Mouse (Mus musculus) lung, adult 18-20 months (tissue): Measurements from ENCODE around the gene Xrcc2.
A peak's percentile ranks its signal among the peaks of the same experiment; 100 is the strongest.
"Not testable (repeated sequence)": the region's sequence is repeated elsewhere in the genome, so short reads cannot be mapped to it uniquely, and the experiment has no call there.

Experiments
- DNase-seq, 2 experiments: peaks; one replicate each; pipeline ENCODE4 v3.0.0; 2022; ENCODE audit warnings: mixed read lengths in 2 of 2

Xrcc2 gene

GRCm38 (mm10) chr5:25705567-25706349 is at the start of gene Xrcc2:
Gene Xrcc2, minus strand, starts transcription at chr5:25705825.
- DNase-seq = peak; percentile 94 to 95

GRCm38 (mm10) chr5:25754236-25754766 is 48.7 kb upstream of the Xrcc2 start:
- peak; percentile 16 to 24 for DNase-seq

- no peak for DNase-seq
These were observed 48.1 kb upstream of the Xrcc2 start for GRCm38 (mm10) chr5:25753556-25754235.

DNA sequence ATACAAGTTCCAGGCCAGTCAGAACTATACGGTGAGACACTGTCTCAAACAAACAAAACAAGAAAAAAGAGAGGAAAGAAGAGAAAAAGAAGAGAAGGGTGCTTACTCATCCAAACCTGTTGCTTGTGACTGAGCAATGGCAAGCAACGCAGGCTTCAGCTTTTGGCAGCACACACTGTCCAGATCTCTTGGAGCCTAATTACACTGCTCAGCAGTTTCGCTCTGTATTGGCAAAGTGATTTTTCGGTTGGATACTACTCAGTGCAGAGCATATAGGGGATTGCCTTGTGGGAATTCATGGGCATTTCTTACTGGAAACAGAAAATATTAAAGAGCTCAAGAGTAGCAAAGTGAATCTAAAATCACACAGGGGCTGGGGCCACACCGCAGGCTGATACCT is 47.2 kb upstream of the Xrcc2 start:
- DNase-seq = peak; percentile 9 to 18

- peak in 1 of 2 experiments; percentile 5 for DNase-seq
These were observed 45.9 kb upstream of the Xrcc2 start for GRCm38 (mm10) chr5:25751552-25751951.

DNA sequence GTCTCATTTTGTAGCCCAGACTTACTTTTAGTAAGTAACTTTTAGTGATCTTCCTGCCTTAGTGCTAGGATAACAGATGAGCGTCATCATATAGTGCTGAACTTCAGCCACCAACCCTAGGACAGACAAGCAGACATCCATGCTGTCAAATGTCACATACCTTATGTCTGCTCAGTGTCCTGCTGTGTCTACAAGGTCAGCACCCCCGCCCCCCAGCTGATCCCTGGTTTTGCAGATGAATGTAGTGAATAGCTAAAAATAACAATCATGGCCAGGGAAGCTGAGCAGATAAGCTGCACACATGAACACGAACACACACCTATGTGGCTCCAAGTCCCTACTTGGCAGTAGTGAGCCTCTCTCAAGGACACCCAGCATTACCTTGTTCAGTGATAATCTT is 43.0 kb upstream of the Xrcc2 start:
- DNase-seq = no peak

DNA sequence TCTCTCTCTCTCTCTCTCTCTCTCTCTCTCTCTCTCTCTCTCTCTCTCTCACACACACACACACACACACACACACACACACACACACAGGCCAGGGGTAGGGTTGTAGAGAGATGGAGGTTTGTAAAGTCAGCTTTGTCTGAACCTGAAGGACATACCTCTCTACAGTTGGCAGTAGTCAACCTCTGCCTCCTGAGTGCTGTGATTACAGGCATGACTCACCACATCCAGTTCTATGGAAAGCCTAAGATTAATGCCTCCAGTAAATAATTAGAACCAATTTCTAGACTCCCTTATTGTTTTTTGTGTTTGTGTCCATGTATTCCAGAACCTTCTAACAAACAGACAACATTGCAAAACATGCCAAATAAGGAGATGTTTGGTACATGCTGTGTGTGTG is 42.3 kb upstream of the Xrcc2 start:
- DNase-seq = no peak

DNA sequence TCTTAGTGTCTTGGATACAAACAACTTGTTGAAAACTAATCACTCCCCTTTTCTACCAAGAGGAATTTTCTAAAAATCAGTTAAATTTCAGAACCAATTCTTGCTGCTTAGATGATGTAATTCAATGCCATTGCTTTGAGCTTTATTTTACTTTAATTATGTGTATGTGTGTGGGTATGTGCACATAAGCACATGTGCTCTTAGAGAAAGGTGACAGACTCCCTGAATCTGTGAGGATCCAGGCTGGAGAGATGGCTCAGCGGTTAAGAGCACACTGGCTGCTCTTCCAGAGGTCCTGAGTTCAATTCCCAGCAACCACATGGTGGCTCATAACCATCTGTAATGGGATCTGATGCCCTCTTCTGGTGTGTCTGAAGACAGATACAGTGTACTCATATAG is 33.3 kb upstream of the Xrcc2 start:
- DNase-seq = not testable (repeated sequence)

GRCm38 (mm10) chr5:25738448-25738847 is 32.8 kb upstream of the Xrcc2 start:
- no peak for DNase-seq

DNA sequence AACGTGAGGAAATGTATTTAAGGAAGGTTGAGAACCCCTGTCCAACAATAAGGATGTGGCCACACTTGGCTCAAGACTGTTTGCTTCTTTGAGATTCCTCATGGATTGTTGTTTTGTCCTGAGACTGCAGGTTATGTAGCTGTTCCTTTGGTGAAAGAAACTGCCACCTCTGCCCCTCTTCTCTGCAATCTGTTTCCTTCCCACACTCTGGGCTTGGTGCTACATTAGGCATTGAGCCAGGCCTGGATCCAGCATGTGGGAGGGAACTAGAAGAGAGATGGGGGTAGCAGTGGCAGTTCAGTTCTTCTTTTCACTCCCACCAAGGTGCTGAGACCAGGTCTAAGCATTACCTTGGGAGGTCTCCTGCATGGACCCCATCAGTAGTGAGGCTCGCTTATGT is 30.2 kb upstream of the Xrcc2 start:
- DNase-seq = no peak

DNA sequence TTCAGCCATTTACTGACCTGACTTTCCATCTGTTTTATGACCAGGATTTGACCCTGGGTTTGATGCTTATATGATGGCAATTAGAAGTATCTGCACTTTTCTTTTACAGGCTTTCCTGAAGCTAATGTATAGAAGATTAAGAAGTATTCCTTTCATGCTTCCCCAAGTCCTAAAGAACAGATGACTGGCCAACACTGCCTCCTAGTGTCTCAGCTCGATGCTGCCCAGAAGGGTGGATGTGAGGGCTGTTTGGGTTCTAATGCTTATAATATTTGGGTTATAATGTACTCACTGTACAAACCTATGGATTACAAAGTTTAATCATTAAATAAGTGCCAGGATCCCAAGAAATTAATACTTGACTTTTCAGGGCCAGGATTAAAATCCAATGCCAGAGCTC is 28.7 kb upstream of the Xrcc2 start:
- DNase-seq = peak; percentile 8 to 12

DNA sequence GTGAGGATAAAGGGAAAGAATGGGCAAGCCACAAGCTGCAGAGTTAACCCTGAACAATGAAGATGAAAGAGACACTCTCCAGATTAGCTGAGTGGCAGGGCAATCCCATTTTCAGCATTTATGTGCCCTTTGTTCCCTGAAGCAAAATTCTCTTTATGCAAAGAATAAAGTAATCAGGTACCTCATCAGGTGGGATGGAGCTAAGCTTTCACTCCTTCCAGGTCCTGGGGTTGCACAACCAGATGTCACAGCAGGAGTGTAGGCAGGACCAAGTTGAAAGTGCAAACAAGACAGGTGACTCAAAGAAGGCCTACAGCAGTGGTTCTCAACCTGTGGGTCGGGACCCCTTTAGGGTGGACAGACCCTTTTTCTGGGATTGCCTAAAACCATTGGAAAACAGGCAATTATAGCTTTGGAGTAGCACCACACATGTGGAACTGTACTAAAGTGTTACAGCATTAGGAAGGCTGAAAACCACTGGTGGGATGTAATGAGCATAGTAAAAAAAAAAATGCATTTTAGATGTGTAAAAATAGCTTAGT is 18.6 kb upstream of the Xrcc2 start:
- no peak for DNase-seq

- DNase-seq = no peak
These were observed 17.4 kb upstream of the Xrcc2 start for GRCm38 (mm10) chr5:25723016-25723415.

- DNase-seq = no peak
These were observed 13.8 kb upstream of the Xrcc2 start for GRCm38 (mm10) chr5:25719390-25719789.

DNA sequence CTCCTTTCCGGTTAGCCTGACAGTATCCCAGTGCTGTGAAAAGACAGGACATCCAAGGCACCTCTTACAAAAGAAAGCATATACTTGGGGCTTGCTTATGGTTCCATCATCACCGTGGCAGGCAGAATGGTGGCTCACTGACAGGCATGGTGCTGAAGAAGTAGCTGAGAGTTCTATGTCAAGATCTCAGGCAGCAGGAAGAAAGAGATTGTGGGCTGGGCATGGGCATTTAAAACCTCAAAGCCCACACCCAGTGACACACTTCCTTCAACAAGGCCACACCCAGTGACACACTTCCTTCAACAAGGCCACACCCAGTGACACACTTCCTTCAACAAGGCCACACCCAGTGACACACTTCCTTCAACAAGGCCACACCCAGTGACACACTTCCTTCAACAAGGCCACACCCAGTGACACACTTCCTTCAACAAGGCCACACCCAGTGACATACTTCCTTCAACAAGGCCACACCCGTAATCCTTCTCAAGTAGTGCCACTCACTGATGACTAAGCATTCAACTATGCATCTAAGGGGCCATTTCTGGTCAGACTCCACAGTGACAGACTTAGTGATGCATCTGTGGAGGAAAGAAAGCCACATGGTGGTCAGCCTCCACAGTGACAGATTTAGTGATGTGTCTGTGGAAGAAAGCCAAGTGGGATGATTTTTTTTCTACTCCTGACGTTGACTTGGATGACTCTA is 7.5 kb upstream of the Xrcc2 start:
- not testable (repeated sequence) for DNase-seq

DNA sequence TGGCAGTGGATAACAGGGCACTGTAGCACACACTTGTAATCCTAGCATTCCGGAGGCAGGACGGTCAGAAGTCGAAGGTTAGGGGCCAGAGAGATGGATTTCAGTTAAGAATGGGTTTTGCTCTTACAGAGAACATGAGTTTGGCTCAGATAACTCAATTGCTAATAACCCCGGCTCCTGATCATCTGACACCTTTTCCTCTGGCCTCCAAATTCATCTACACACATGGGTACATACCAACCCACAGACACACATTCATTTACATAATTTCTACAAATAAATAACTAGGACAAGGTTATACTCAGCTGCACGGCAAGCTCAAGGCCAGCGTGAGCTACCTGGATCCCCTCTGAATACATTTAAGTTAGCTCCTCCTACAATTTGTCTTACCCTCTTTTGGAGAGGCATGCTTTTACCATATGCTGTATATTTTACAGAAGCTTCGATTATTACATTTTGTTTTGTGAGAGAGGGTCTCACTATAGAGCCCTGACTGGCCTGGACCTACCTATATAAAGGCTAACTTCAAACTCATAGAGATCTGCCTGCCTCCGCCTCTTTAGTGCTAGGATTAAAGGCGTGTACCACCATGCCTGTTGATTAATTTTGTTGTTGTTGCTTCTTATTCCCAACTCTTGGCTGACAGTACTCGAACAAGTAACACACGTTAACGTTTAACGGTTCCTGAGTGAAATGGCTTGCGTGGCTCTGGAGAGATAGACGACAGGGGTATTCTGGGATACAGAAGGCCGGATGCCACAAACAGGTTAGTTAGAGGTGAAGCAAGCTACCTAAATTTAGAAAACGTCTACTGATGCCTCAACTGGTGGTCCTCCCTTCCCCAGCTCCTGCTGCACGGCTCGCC is 691 bp downstream of the Xrcc2 start:
- no peak for DNase-seq

DNA sequence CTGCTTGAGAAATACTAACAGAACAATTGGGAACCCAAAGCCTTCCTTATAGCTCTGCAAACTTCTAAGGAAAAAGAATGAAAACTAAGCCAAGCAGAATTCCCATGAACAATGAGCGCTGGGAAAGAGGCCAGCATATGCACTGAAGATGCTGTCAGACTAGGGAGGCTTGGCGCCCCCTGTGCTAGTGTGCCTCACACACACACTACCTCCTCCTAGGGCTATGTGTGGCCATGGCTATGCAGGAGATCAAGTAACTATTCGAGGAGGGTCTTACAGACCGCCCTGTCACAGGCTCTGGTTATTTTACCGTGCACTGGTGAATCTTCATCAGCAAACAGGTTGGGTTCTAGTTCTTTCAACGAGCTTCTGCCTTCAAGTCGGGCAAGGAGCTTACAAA is 7.7 kb downstream of the Xrcc2 start:
- DNase-seq = no peak

- no peak for DNase-seq
These were observed 9.4 kb downstream of the Xrcc2 start for GRCm38 (mm10) chr5:25696256-25696655.

- no peak for DNase-seq
These were observed 9.8 kb downstream of the Xrcc2 start for GRCm38 (mm10) chr5:25695786-25696185.

DNA sequence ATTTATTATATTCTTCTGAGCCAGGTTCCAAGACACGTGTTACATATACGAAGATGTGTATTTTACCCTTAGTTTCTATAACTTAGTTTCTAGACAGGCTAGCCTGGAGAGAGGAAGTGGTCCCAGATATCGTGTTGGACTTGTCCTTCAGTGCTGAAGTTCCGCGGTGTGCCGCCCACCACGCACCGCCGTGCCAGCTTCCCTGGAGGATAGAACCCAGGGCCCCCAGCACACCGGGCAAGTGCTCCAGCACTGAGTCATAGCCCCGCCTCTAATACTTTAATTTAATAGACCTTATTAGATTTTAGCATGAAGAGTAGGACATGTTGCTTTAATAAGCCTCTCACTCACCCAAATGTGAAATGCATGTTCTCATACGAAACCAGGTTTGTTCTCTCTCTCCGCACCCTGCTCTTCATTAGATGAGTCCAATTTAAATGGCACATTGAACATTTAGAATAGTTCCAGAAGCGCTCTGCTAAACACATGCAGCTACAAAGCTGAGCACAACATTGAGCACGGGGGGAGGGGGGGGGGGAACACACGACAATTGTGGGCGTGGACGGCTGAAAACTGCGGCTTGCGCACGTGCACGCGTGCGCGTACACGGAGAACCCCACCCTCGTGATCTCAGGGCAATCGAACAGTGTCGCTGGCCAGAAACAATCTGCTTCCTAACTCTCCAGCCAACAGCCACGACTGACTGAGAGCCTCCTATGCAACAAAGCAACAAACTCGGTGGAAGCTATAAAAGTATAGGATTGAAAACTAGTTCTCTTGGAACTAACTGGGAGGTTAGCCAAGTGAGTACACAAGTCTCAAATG is 33.7 kb downstream of the Xrcc2 start:
- no peak for DNase-seq

DNA sequence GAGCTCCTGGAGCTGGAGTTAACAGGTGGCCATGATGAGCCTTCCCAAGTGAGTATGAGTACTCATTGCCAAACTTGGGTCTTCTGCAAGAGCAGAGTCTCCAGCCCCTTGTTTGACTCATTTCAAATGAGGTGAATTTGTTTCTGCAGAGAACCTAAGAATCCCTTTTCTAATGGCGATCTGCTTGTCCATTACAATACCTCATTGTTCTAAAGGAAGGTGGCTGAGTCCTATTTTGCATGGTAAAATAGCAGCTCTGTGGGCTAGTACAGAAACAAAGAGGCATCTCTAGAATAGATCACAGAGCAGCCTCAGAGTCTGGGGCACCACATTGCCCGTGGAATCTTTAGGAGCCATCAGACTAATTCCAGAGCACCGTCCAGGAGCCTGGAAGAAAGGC is 34.6 kb downstream of the Xrcc2 start:
- DNase-seq = no peak
